Mouse (Mus musculus) embryo, embryonic 10 days (tissue): ENCODE data around the gene Iqcf1.
A peak's percentile ranks its signal among the peaks of the same experiment; 100 is the strongest.

ENCODE experiments used
- DNase-seq: peaks from one replicate; pipeline ENCODE4 v3.0.0-alpha.2; 2015; ENCODE audit warnings: low spot score

The Iqcf1 gene

DNA sequence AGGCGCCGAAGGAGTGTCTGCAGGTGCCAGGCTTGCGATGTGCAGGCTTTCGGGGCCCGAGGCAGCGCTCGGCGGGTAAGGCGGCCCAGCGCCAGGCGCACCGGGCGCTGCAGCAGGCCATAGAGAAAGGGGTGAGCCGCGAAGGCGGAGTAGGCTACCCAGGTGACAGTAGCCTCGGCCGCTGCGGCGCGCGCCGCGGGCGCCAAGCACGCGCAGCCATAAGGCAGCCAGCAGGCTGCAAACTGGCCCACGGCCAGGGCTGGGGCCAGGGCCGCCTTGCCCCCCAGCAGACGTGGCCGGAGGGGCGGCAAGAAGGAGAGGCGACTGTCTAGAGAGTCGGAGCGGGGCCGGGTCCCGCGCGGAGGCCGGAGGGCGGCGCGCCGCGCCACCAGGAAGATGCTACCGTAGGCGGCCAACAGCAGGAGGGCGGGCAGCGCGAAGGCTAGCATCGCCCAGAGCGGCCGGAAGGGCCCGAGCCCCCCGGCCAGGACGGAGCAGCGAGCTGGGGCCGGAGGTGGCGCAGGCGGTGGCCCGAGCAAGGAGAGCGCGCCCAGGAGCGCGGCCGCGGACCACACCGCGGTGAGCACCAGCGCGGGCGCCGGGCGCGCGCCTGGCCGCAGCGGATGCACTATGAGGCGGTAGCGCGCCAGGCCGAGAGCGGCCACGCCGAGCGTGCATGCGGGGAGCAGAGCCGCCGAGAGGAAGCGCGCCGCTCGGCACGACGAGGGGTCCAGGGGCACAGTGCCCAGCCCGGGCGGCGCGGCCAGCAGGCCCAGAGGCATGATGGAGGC is 34.8 kb upstream of the Iqcf1 start:
- DNase-seq = peak; percentile 85

DNA sequence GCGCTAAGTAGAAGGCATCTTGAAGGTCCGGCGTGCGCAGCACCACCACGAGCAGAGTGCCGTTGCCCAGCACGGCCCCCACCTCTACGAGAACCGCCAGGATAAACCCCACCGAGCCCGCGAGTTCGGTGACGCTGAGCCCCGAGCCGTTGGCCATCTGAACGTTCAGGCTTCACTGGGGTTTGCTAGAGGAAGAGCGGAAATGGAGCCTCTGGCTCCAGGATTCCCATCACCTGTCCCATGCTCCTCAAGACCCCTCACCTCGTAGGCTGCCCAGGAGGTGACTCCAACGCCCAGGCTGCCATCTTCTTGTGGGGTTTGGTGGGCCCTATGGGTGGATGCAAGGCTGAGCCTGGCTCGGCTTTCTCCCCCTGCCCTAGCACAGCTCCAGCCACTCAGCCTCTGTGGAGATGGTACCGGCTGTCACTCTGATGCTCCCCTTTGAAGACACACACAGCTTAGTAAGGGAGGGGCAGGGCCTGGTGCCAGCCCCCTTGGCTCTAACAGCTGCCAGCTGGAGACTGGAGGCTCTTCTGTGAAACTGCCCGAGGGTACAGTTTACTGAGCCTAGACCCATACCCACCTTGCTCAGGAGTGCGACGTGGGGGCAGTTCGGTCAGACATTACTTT is 34.1 kb upstream of the Iqcf1 start, which contains the start of gene Gpr62:
Gpr62 (minus strand) TSS at position 368 of the 630 bp plus-strand sequence.
- DNase-seq = no peak

DNA sequence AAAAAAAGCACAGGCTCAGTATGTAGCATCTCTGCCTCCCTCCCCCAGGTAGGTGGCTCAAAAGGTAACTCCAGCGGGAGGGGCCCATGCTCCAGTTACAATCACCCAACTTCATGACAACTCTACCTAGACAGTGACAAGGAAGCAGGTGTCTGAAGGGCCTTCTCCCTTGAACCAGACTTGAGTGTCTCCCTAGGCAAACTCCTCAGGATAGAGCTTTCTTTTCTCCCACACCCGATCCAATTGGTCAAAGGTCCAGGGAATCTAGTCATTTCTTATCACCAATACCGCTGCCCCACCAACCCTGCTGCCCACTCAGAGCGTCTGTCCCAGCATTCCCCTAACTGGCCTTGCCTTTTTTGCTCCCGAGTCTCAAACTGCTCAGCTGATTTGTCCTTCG is 33.0 kb upstream of the Iqcf1 start:
- DNase-seq = no peak

DNA sequence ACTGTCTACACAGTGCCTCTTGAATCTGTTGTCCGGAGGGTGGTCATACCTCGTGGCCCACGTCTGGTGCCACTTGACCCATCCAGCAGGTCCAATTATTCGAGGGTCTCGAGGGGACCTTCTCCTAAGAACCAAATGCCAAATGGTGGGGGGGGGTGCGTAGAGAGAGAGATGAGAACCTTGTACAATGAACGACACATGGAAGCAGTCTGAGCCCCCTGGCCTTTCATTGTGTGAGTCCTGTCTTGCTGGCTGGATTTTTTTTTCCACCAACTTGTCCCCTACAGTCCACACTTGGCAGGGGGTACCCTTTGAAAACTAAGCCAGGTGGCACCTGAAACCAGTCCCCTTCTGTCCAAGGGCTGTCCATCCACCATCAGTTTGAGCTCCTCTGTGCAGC is 32.0 kb upstream of the Iqcf1 start:
- no peak for DNase-seq

DNA sequence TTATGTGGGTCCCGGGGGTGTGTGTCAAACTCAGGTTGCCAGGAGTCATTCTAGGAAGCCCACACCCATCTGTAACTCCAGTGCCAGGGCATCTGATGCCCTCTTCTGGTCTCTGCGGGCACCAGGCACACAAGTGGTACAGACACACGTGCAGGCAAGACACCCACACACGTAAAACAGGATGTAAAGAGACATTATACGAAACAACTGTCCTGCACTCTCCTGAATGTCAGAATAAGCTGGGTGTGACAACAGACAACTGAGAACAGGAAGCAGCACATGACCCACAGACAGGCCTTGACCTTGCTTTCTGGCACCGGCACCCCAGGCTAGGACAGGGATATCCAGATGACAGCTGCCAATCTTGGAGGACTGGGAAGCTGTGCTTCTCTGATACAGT is 30.4 kb upstream of the Iqcf1 start:
- no peak for DNase-seq

DNA sequence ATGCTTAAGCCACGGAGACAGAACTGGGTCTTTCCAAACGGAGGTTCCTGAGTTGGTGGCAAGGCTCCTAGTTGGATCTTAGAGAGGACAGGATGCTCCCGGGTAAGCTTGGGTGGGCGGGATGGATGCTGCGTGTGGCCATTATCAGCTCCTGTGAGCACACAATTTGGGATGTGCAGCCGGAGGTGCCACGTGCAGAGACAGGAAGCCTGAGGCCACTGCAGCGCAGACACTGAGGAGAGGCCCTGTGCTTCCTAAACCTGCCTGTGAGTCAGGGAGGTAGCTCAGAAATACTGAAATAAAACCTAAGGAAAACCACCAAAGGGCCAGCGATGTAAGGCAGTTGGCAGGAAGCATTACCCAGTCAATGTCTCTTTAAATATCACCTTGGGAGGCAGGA is 30.0 kb upstream of the Iqcf1 start:
- DNase-seq = no peak

DNA sequence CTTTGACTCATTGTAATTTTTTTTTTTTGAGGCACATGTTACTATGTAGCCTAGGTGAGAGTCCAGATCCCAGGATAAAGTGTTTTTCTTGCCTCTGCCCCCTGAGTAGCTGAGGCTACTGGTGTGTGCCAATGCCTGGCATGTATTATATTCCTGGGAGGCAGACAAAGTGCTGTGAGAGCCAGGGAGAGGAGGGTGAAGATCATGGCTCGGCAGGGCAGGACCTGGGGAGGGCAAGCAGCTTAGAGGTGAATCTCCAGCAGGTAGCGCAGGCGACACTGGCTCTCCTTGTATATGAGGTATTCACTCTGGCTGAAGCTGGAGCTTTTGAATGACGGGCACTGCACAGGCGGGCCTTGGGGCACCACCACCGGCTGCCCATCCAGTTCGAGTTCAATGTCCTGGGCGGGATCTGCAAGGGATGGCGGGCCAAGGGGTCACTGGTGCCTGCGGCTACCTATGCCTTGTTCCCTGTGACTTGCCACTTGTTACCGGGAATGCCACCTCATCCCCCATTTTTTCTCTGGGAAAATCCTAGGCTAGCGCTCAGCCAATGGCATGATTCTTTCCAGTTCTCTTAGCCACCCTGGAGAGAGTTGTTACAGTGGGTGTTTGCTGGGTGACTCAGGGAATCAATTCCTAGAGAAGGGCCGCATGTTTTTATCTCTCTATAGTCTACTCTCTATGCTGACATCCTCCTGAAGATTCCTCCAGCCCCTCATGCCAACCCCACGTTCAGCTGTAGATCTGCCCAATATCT is 28.6 kb upstream of the Iqcf1 start:
- no peak for DNase-seq

DNA sequence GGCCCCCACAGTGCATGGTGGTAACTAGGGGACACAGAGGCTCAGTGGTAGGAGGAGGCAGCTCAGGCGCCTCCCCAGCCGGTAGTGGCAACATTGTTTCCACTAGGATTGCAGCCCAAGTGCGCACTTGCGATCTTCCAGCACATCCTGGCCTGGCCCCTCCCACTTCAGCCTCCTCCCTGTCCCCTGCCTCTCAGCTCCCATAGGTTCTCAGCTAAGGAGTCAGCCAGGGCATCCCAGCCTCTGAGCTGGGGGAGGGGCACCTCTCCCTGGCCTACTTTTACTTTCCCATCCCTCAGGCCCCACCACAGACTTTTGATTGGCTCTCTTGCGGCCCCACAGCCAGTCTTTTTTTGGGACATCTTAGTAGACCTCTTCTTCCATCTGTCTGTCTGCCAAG is 27.9 kb upstream of the Iqcf1 start:
- DNase-seq = peak; percentile 76

DNA sequence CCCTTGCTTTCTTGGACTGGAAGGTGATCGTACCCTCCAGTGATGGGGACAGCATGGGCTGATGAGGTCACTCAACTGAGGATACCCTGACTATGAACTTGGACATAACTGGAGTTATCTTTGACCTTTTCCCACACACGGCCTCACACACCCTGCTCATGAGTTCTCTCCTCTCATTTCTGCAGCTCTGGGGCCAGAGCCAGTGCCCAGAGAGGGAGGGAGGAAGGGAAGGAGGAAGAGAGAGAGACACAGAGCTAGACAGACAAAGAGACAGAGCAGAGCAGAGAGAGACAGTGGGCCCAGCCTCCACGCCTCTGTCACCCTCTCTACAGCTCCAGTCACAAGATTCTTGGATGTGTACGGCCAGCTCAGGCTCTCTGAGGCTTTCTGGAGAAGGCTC is 27.4 kb upstream of the Iqcf1 start:
- DNase-seq = no peak

DNA sequence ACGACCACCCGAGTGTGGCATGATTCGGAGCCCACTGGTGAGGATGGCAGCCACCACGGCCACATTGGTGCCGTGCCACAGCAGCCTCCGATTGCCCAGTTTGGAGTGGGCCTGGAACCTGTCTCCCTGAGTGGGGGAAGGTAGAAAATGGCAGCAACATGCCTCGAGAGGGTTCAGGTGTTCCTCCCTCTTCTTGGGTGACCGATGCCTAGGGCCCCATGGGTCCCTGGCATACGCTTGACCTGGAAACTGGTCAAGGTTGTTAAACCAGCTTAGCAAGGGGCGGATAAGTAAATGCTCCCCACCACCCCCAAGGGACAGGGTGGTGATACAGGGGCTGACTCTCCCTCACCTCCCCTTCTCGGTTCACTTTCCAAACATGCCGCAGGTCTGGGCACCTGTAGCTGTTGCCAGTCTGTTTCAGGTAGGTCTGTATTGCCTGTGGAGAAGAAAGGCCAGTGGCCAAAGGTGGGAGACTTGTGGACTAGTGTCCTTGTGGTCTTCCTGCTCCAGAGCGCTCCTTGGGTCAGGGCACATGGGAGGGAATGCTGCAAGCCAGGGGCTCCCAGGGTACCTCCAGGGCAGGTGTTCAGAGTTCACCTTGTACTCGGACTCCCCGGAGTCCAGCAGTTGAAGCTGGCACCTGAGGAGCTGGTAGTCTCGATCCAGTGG is 26.6 kb upstream of the Iqcf1 start:
- no peak for DNase-seq

DNA sequence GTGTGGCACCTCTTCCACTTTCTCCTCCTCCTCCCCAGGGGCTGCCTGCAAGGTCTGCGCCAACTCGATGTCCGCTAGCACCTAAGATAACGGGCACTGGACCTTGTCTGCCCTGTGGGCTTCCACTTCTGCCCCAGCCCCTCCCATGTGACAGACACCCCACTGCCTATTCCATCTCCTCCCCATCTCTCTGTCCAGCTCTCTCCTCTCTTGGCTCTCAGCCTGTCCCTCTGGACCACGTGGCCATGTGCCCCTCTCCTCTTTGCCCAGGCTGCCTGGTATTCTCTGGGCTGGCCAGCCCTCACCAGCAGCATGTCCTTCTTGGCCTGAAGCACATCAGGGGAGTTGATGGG is 26.0 kb upstream of the Iqcf1 start:
- DNase-seq = no peak

DNA sequence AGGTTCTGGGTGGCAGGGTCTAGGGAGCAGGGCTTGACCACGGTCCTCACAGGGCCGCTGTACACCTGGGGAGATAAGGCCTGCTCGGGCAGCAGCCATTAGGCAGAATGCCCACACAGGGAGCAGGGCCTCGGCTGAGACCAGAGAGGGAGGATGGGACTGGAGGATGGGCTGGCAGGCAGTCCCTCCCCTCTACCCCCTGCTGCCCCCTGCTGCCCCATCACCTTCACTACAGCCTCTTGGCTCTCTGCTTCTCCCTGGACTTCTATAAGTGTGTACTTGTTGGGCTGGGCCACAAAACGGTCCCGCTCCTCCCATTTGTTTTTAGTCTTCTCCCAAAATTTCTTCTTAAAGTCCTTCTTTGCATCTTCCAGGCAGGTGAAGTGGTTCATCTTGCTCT is 25.3 kb upstream of the Iqcf1 start:
- DNase-seq = peak; percentile 79

DNA sequence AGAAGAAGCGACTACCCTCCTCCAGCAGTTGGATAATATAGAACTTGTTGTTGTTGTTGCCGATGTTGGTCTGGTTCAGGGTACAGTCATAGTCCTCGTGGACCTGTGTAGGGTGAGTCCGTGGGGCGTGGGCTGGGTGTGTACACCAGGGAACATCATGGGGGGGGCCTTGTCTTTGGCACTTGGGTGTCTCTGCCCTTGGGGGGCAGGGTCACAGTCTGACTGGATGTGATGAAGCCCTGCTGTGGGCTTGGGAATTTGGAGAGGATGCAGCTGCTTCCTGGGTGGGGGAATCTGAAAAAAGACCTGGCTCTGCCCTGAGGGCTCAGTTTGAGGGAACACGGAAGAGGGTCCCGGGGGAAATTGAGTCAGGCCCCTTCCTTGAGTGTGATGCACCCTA is 24.7 kb upstream of the Iqcf1 start:
- DNase-seq = no peak

DNA sequence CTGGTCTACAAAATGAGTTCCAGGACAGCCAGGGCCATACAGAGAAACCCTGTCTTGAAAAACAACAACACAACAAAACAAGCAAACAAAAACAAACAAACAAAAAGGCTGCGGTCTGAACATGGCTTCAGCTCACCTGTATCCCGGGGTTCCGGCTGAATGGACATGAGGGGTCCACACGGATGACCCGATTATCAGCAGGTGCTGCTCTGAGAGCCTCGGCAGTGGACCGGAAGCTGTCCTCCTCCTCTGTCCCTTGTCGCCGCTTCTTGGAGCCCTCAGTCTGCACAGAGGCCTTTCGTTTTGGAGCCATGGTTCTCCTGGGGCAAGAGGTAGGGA is 24.1 kb upstream of the Iqcf1 start, which contains the start of gene Rrp9:
Rrp9 (plus strand) TSS at position 301 of the 339 bp plus-strand sequence.
- DNase-seq = no peak

DNA sequence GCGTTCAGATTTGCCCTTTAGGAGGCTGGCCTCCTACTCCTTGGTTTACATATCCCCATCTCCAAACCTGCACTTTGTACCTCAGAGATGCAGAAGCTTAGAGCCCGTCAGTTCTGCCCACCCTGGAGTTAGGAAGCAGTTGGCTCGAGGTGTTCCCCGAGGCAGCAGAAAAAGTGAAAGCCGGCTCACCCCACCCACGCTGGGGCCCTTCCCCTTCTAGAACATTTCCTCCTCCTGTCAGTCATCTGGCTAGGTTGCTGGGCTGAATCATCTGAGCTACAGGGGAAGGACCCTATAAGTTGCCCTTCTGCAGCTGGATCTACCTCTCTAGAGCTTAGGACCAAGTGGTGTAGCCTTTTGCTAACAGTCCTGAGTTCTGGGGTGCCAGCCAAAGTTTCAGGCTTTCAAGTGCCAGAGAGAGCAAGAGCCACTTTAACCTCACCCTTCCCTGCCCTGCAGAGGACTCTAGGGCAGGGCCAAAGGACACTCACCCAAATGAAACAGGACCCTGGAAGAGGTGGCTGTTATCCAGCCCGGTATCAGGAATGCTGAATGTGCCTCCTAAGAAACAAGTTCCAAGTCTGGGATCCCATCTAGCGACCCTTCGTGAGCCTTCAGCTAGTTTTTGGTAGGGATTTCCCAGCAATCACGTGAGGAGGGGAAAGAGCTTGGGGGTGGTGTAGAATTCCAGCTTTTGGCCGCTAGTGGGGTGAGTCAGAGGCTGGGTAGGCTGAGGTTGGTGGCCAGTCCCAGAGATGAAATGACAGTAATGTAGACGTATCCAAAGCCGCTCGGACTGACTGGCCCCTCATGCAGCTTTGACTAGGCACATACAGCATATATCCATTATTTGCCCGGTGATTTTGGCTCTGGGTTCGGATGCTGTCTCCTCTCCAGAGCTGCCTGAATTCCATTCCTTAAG is 23.5 kb upstream of the Iqcf1 start:
- no peak for DNase-seq

DNA sequence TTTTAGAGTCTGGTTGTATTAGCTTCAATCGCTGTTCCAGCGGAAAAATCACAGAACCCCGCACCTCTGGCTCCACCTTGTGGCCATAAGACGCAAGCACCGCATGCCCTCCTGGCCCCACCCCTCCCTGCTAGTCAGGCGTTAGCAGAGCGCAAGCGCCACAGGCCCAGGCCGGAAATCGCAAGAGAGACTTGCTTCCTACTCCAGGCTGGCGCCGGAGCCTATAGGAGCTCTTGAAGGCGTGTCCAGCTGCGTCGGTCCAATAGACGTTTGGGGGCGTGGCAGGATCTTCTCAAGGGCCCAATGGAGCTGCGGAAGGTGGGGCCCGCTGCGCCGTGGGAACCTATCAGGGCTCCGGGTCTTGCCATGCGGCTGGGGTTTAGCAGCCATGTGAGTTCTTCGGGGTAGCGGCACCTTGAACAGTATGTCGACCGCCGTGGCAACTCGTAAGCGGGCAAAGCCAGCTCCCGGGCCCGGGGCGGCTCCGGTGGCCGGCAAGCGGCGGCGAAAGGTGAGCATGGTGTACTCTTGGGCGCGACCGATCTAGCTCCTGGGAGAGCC is 22.8 kb upstream of the Iqcf1 start, which contains the start of gene Parp3:
Parp3 (minus strand) TSS at position 26 of the 561 bp plus-strand sequence.
- peak; percentile 100 for DNase-seq

DNA sequence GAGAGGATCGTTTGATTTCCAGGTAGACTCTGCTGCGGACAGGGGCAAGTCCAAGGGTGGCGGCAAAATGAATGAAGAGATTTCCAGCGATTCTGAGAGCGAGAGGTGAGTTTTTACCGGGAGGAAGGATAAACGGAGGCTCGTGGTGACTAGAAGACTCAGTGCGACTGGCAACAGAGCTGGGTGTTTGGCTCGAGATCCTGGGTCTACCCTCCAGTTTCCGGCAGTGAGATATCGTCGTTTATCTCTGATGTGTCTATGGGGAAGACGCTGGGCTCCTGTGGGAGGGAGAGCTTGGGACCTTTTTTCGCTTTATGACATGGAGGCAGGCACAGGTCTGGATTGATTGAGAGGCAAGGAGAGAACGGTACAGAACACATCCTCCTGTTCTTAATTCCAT is 22.1 kb upstream of the Iqcf1 start:
- DNase-seq = no peak

DNA sequence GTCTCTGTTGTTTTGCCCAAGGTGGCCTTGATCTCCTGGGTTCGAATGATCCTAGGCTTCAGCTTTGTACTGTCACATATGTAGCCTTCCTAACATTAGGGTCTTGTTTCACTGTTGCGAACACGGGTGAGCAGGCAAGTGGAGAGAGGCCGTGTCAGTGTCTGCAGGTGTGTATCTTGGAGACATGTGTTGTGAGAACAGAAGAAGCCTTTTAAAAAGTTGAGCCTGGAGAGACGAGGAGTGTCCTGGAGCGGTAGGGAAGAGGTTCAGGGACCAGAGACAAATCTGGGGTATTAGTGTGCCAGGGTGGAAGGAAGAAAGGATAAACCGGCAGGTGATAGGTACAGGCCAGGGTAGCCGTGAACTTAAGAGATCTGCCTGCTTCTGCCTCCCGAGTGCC is 21.7 kb upstream of the Iqcf1 start:
- DNase-seq = no peak

DNA sequence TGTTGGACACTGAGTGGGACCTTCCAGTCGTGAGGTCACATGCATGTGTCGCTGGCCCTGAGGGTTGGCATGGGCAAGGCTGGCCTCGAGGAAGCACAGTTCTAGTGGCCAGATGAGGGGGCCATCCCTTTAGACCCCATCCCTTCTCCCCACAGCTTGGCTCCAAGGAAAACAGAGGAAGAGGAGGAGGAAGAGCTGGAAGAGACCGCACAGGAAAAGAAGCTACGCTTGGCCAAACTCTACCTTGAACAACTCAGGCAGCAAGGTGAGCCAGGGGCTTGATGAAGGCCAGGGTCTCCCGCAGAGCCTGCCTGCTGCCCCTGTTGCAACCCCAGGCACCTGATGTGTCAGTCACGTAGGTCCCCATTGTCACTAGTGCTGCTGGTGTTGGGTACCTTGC is 19.2 kb upstream of the Iqcf1 start:
- DNase-seq = no peak

DNA sequence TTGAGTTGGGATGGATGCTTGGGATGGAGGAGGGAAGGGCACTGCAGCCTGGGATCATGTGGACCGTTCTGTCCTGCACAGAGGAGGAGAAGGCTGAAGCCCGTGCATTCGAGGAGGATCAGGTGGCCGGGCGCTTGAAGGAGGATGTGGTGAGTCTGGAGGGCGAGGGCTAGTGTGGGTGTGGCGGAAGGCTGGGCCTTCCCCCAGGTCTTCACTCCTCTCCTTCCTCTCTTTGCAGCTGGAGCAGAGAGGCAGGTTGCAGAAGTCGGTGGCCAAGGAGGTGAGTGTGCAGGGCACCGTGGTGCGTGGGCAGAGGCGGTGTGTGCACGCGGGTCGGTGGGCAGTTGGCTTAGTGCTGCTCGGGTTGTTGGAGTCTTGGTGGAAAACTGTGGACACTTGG is 18.7 kb upstream of the Iqcf1 start:
- DNase-seq = no peak

DNA sequence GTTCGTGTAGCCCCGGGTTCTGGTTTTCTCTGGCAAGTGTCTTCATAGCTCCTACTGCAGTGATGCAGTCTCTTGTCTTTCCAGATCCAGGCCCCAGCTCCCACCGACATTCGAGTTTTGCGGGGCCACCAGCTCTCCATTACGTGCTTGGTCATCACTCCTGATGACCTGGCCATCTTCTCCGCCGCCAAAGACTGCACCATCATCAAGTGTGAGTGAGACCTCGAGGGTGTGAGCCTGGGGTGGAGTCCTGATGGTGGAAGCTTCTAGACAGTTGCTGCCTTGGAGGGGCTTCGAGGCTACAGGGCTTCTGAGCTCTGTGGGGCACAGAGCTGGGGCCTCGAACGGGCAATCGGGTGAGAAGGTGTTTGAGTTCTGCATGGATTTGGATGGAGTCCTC is 18.1 kb upstream of the Iqcf1 start:
- no peak for DNase-seq
